Mouse (Mus musculus) thymus, adult 2 months (tissue): Measurements from ENCODE around the gene Gm6176.
"Not testable (repeated sequence)": the region's sequence is repeated elsewhere in the genome, so short reads cannot be mapped to it uniquely, and the experiment has no call there.

Experiments used
- CTCF ChIP-seq: fragments of 200-500 bp; IDR thresholded peaks from 2 replicates; pipeline ENCODE4 v1.5.1; 2012; ENCODE audit warnings: mild to moderate bottlenecking, control low read depth, low read length, moderate library complexity, borderline replicate concordance; ENCODE audit not compliant: control insufficient read depth, poor library complexity, insufficient read depth; ENCODE audit errors: extremely low read depth
- POLR2A ChIP-seq: fragments of 200-500 bp; IDR thresholded peaks from 2 replicates; pipeline ENCODE4 v1.6.1; 2012; ENCODE audit warnings: mild to moderate bottlenecking, low read length, control low read depth, moderate library complexity; ENCODE audit not compliant: control insufficient read depth, poor library complexity, insufficient read depth; ENCODE audit errors: extremely low read depth

- not testable (repeated sequence) for TF ChIP-seq CTCF, POLR2A
Measured at GRCm38 (mm10) chr7:22068757-22069156, 12.7 kb upstream of the Gm6176 start, which contains the start of gene Vmn1r139.
